In genomic region chr1:181543711-181544383, GRCm38 (mm10) we compare ENCODE assay signal across 10 mouse cellular contexts. TPM values are rescaled to one million over a fixed set of nuclear protein-coding genes. Genes with fewer than 3 reads are reported as not detected.
A peak's percentile ranks its signal among the peaks of the same experiment; 100 is the strongest.
DNase-seq lines count a peak whose midpoint lies in the region; TF ChIP-seq lines count a peak whose summit lies in the region.
"Had no signal": no experiment of that assay in that cellular context is flagged by ENCODE, and none has a peak within 500 bp of the region (broad histone marks: within the 10 kb centered on the region; RNA-seq: fewer than 3 reads in every experiment).

No protein-coding gene starts in this region.

- no peaks in the 10 kb centered on the region for H3K27me3 ChIP-seq in testis, adult 2 months (ENCODE audit: control insufficient read depth, insufficient read depth, low read length)

- no peak overlapping the region for H3K27ac ChIP-seq in testis, adult 2 months (ENCODE audit: control insufficient read depth, insufficient read depth, low read depth, low read length)
- H3K27ac ChIP-seq in olfactory bulb, adult 2 months (ENCODE audit: insufficient read depth, low read depth, low read length) = no peak overlapping the region
- H3K27ac ChIP-seq: embryonic facial prominence, embryonic 15.5 days had no signal

- peak; percentile 35; the same call in 1 of the 2 replicates for TF ChIP-seq CTCF in testis, adult 2 months (IDR thresholded peaks at IDR 0.05; ENCODE audit: control insufficient read depth, insufficient read depth, insufficient replicate concordance, low read depth, low read length)
- peak; percentile 45 for TF ChIP-seq CTCF in brain, embryonic 14.5 days (IDR thresholded peaks at IDR 0.05; ENCODE audit: borderline replicate concordance, extremely low read depth, insufficient read depth, insufficient read length)
- TF ChIP-seq CTCF in olfactory bulb, adult 2 months (IDR thresholded peaks at IDR 0.05; ENCODE audit: insufficient read depth, low read depth, low read length) = 0 out of 2 replicates have a peak, but pooled peaks have one; percentile 26

- 78% methylated on average over 5 of the region's 5 CpGs for WGBS in olfactory bulb, adult 2 months

- intact Hi-C loops in gastrocnemius, postnatal 14 days (cut with DNase I; ENCODE audit: low total_unique reads) = loop anchor here (2.0 to 10.0 kb wide), 2 partner anchors 79 to 269 kb away; no protein-coding TSS in a partner anchor

- peak; percentile 29 for DNase-seq in gastrocnemius, postnatal 14 days
- no peak for DNase-seq in gastrocnemius, adult 18-20 months (ENCODE audit: low spot score)
- DNase-seq in testis, postnatal 14 days (ENCODE audit: low spot score) = no peak
- no peak for DNase-seq in brain, embryonic 14.5 days (ENCODE audit: low read depth)
- no peak for DNase-seq in left cerebral cortex, adult 11 months (ENCODE audit: low spot score)
- no peak for DNase-seq in c-Kit-positive CD71-positive TER-119-positive erythroid progenitor cells, embryonic 14.5 days (ENCODE audit: low spot score)

- peaks cover 2% of the 10 kb centered on the region; the same call in 1 of the 2 replicates for H3K4me1 ChIP-seq in testis, adult 2 months (ENCODE audit: control insufficient read depth, insufficient read depth, low read length)
- H3K4me1 ChIP-seq in olfactory bulb, adult 2 months (ENCODE audit: control insufficient read depth, insufficient read depth, low read length) = peaks cover 2% of the 10 kb centered on the region

- TF ChIP-seq POLR2A in testis, adult 2 months (IDR thresholded peaks at IDR 0.05; ENCODE audit: control insufficient read depth, low read depth, low read length) = no peak
- no peak for TF ChIP-seq POLR2A in brain, embryonic 14.5 days (IDR thresholded peaks at IDR 0.05; ENCODE audit: borderline replicate concordance, extremely low read depth, insufficient read depth, insufficient read length, poor library complexity, severe bottlenecking)
- no peak for TF ChIP-seq POLR2A in olfactory bulb, adult 2 months (IDR thresholded peaks at IDR 0.05; ENCODE audit: insufficient read depth, low read depth, low read length)

- no peaks in the 10 kb centered on the region for H3K36me3 ChIP-seq in testis, adult 2 months (ENCODE audit: control insufficient read depth, insufficient read depth, low read length)
- H3K36me3 ChIP-seq: embryonic facial prominence, embryonic 15.5 days had no signal

- no peak overlapping the region for H3K4me3 ChIP-seq in testis, adult 2 months (ENCODE audit: control insufficient read depth, low read depth, low read length)
- no peak overlapping the region for H3K4me3 ChIP-seq in olfactory bulb, adult 2 months (ENCODE audit: insufficient read depth, low read depth, low read length)
- H3K4me3 ChIP-seq: embryonic facial prominence, embryonic 15.5 days had no signal

RNA-seq across cellular contexts. Expression of gene Dnah14, which starts 32.5 kb away (rescaled TPM):
- under 1 TPM; 0.24 to 0.37 TPM for total RNA-seq in gastrocnemius, postnatal 14 days (2021)
- total RNA-seq in gastrocnemius, adult 18-20 months (2021) = under 1 TPM in 1 of 2 experiments, not detected in 1; 0.55 TPM
- polyA plus RNA-seq in testis, adult 2 months (2012; rRNA removed) = 59.2 and 64.6 TPM in 2 replicates
- 0.03 and 0.14 TPM in 2 replicates for polyA plus RNA-seq in brain, embryonic 14.5 days (2012; rRNA removed)
- not detected in 2 replicates for polyA plus RNA-seq in olfactory bulb, adult 2 months (2012; ENCODE audit: insufficient read depth, insufficient read length, low replicate concordance, missing spikeins)

RNA-seq across cellular contexts. Expression of gene Ccdc121, which starts 32.6 kb away (rescaled TPM):
- total RNA-seq in gastrocnemius, postnatal 14 days (2021) = not detected
- not detected for total RNA-seq in gastrocnemius, adult 18-20 months (2021)
- polyA plus RNA-seq in testis, adult 2 months (2012; rRNA removed) = not detected in 2 replicates
- polyA plus RNA-seq in brain, embryonic 14.5 days (2012; rRNA removed) = 0.04 and 0.09 TPM in 2 replicates
- polyA plus RNA-seq in olfactory bulb, adult 2 months (2012; ENCODE audit: insufficient read depth, insufficient read length, low replicate concordance, missing spikeins) = not detected in 2 replicates
- total RNA-seq: megakaryocyte progenitor cell, adult 5-6 weeks had no signal

Comparison
In these comparisons a context has a peak if more than half of its experiments do, and no peak if none do; other contexts are left out.
1. RNA of gene Dnah14, which starts 32.5 kb away (polyA plus RNA-seq): 59.2 to 64.6 TPM in testis, adult 2 months; 0.03 to 0.14 TPM in brain, embryonic 14.5 days and not detected in olfactory bulb, adult 2 months; every median in the first group is over 10 times any median in the second.
2. Peak in every context shown above with its lines, with median percentiles within 50 percentile points of each other: CTCF ChIP-seq.